Mouse (Mus musculus): ENCODE measurements at regions not wholly inside any gene's neighbourhood (a gene's known extent, or its start where the extent isn't known, plus 50 kb on each side); places are given as distances from the start of the nearest gene placed in this dataset.

GRCm38 (mm10) chr6:31184554-31184953 lies 214.0 kb upstream of the Mkln1 start:
- TF ChIP-seq CTCF (IDR thresholded peaks at IDR 0.05; ENCODE audit: insufficient read depth, low read length) = no peak
- TF ChIP-seq POLR2A (IDR thresholded peaks at IDR 0.05; ENCODE audit: borderline replicate concordance, extremely low read depth, low read depth, low read length) = no peak

All from lung, adult 2 months (tissue).